Comparison of ENCODE assay signal across 12 mouse cellular contexts in the genomic region with DNA sequence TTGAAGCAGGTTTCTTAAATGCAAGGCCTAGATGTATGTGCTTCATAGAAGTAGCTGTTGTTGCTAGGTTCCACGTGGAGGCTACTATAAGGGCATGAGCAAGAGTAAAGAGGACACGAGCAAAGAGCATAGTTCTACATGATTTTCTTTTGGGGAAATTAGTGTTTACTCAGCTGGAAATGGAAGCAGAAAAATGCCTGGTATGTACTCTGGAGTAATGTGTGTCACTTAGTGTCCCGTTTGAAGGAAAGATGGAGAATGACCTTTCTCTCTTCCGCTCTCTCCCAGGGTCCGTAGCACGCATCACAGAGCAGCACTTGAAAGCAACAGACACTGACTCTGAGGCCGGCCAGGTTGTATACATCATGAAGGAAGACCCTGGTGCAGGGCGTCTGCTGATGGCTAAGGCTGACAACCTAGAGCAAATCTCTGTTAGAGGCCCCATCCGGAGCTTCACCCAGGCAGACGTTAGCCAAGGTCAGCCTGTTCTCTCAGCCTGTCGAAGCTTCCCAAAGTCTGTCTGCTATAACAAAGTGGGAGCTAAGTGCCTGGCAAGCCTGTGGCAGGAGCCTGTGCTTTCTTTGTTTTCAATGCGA.
A peak's percentile ranks its signal among the peaks of the same experiment; 100 is the strongest.
DNase-seq lines count a peak whose midpoint lies in the region; ATAC-seq and TF ChIP-seq lines count a peak whose summit lies in the region.
"Had no signal": no experiment of that assay in that cellular context is flagged by ENCODE, and none has a peak within 500 bp of the region (broad histone marks: within the 10 kb centered on the region; RNA-seq: fewer than 3 reads in every experiment).

No protein-coding gene starts in this region.

- no peak overlapping the region for H3K9ac ChIP-seq in lung, postnatal 0 days (replicated peaks; ENCODE audit: low read depth)
- H3K9ac ChIP-seq in kidney, embryonic 14.5 days (ENCODE audit: low read depth, low read length), result no peak overlapping the region
- H3K9ac ChIP-seq in neural tube, embryonic 13.5 days, result no peak overlapping the region
- H3K9ac ChIP-seq: liver, embryonic 13.5 days had no signal

- no peaks in the 10 kb centered on the region for H3K27me3 ChIP-seq in lung, postnatal 0 days (replicated peaks; ENCODE audit: insufficient read depth, low read length)
- no peaks in the 10 kb centered on the region for H3K27me3 ChIP-seq in embryonic facial prominence, embryonic 10.5 days (replicated peaks; ENCODE audit: low read depth, poor library complexity, severe bottlenecking)
- H3K27me3 ChIP-seq in kidney, embryonic 14.5 days (ENCODE audit: control insufficient read depth, insufficient read depth, low read length), result no peaks in the 10 kb centered on the region
- no peaks in the 10 kb centered on the region for H3K27me3 ChIP-seq in neural tube, embryonic 13.5 days
- H3K27me3 ChIP-seq: liver, embryonic 13.5 days had no signal

- no peak for TF ChIP-seq CTCF in lung, postnatal 0 days (IDR thresholded peaks at IDR 0.05)

- no peaks in the 10 kb centered on the region for H3K4me1 ChIP-seq in lung, postnatal 0 days (ENCODE audit: insufficient read depth, low read depth, low read length)
- H3K4me1 ChIP-seq in embryonic facial prominence, embryonic 10.5 days, result peaks cover 32% of the 10 kb centered on the region
- H3K4me1 ChIP-seq in kidney, embryonic 14.5 days (ENCODE audit: control insufficient read depth, insufficient read depth, low read length), result no peaks in the 10 kb centered on the region
- H3K4me1 ChIP-seq in neural tube, embryonic 13.5 days (replicated peaks), result peaks cover 17% of the 10 kb centered on the region
- H3K4me1 ChIP-seq: liver, embryonic 13.5 days had no signal

- no peaks in the 10 kb centered on the region for H3K9me3 ChIP-seq in lung, postnatal 0 days (ENCODE audit: low read length)
- H3K9me3 ChIP-seq in embryonic facial prominence, embryonic 10.5 days, result no peaks in the 10 kb centered on the region
- H3K9me3 ChIP-seq in kidney, embryonic 14.5 days (ENCODE audit: control insufficient read depth, low read length), result no peaks in the 10 kb centered on the region
- no peaks in the 10 kb centered on the region for H3K9me3 ChIP-seq in neural tube, embryonic 13.5 days
- H3K9me3 ChIP-seq: liver, embryonic 13.5 days had no signal

- no peak overlapping the region for H3K4me3 ChIP-seq in lung, postnatal 0 days (ENCODE audit: low read depth, low read length)
- no peak overlapping the region for H3K4me3 ChIP-seq in embryonic facial prominence, embryonic 10.5 days
- no peak overlapping the region for H3K4me3 ChIP-seq in kidney, embryonic 14.5 days (ENCODE audit: low read length)
- H3K4me3 ChIP-seq in neural tube, embryonic 13.5 days, result no peak overlapping the region
- H3K4me3 ChIP-seq: liver, embryonic 13.5 days had no signal

- H3K27ac ChIP-seq in lung, postnatal 0 days (ENCODE audit: low read length), result no peak overlapping the region
- H3K27ac ChIP-seq in embryonic facial prominence, embryonic 10.5 days (replicated peaks), result peak overlapping the region; percentile 19; the same call in 1 of the 2 replicates
- peak overlapping the region; percentile 8; the same call in 1 of the 2 replicates for H3K27ac ChIP-seq in kidney, embryonic 14.5 days (ENCODE audit: low read depth, low read length)
- peak overlapping the region; percentile 63 for H3K27ac ChIP-seq in neural tube, embryonic 13.5 days (replicated peaks)
- H3K27ac ChIP-seq: liver, embryonic 13.5 days had no signal

- no peak for TF ChIP-seq EP300 in lung, postnatal 0 days (IDR thresholded peaks at IDR 0.05)

- WGBS in lung, postnatal 0 days, result 32% methylated on average over 12 of the region's 12 CpGs
- WGBS in embryonic facial prominence, embryonic 10.5 days, result 45% methylated on average over 12 of the region's 12 CpGs
- 29% methylated on average over 12 of the region's 12 CpGs for WGBS in kidney, embryonic 14.5 days
- WGBS in neural tube, embryonic 13.5 days, result 59% methylated on average over 12 of the region's 12 CpGs

- no peaks in the 10 kb centered on the region for H3K36me3 ChIP-seq in lung, postnatal 0 days (ENCODE audit: insufficient read depth, low read length)
- no peaks in the 10 kb centered on the region for H3K36me3 ChIP-seq in embryonic facial prominence, embryonic 10.5 days (replicated peaks)
- H3K36me3 ChIP-seq in kidney, embryonic 14.5 days (ENCODE audit: control insufficient read depth, insufficient read depth, low read length), result peaks cover 40% of the 10 kb centered on the region
- no peaks in the 10 kb centered on the region for H3K36me3 ChIP-seq in neural tube, embryonic 13.5 days
- H3K36me3 ChIP-seq: liver, embryonic 13.5 days had no signal

- ATAC-seq in lung, postnatal 0 days, result peak; percentile 9; the same call in 1 of the 2 replicates
- ATAC-seq in kidney, embryonic 14.5 days (ENCODE audit: low FRiP score, low TSS enrichment), result peak; percentile 70
- ATAC-seq in neural tube, embryonic 13.5 days (ENCODE audit: low read depth), result peak; percentile 67; the same call in 1 of the 2 replicates

- no peak for DNase-seq in lung, postnatal 0 days (ENCODE audit: low spot score)
- no peak for DNase-seq in lung, postnatal 14 days
- peak; percentile 28 for DNase-seq in embryonic facial prominence, embryonic 10.5 days (ENCODE audit: low spot score)
- no peak for DNase-seq in c-Kit-positive CD71-positive TER-119-positive erythroid progenitor cells, embryonic 14.5 days (ENCODE audit: low spot score)
- DNase-seq in liver, result no peak
- no peak for DNase-seq in adrenal gland, postnatal 14 days
- DNase-seq: adrenal gland, adult 2 months; liver, embryonic 13.5 days; lung, postnatal 36 days had no signal

- H3K4me2 ChIP-seq in lung, postnatal 0 days (replicated peaks; ENCODE audit: low read depth, low read length), result no peak overlapping the region
- H3K4me2 ChIP-seq in kidney, embryonic 14.5 days (replicated peaks; ENCODE audit: low read depth, low read length), result no peak overlapping the region
- no peak overlapping the region for H3K4me2 ChIP-seq in neural tube, embryonic 13.5 days
- H3K4me2 ChIP-seq: heart, embryonic 11.5 days; liver, embryonic 13.5 days had no signal

Comparison
In these comparisons a context has a peak if more than half of its experiments do, and no peak if none do; other contexts are left out.
1. ATAC-seq: peak in every context shown above with its lines; median percentile 70 in kidney, embryonic 14.5 days; 67 in neural tube, embryonic 13.5 days; 9 in lung, postnatal 0 days.